Mouse (Mus musculus): ENCODE measurements around the gene Stx8.

The Stx8 gene

DNA sequence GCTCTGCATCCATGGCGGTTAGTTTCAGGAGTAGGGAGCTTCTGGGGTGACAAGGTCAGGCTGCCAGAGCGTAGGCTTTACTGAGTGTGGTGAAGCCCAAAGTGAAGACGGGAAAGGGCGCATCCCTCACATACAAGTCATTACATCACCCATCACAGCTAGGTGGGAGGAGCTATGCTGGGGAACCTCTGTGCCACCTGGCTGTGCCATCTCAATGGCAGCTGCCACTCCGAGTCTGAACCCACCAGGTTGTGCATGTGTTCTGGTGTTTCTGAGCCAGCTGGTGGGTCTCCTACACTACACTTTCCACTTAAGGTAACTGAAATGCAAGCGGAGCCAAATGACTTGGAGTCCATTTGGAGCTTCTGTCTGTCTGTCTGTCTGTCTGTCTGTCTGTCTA is 261.8 kb downstream of the Stx8 start:
- DNase-seq (ENCODE audit: low spot score in 2 of 2): no peak

DNA sequence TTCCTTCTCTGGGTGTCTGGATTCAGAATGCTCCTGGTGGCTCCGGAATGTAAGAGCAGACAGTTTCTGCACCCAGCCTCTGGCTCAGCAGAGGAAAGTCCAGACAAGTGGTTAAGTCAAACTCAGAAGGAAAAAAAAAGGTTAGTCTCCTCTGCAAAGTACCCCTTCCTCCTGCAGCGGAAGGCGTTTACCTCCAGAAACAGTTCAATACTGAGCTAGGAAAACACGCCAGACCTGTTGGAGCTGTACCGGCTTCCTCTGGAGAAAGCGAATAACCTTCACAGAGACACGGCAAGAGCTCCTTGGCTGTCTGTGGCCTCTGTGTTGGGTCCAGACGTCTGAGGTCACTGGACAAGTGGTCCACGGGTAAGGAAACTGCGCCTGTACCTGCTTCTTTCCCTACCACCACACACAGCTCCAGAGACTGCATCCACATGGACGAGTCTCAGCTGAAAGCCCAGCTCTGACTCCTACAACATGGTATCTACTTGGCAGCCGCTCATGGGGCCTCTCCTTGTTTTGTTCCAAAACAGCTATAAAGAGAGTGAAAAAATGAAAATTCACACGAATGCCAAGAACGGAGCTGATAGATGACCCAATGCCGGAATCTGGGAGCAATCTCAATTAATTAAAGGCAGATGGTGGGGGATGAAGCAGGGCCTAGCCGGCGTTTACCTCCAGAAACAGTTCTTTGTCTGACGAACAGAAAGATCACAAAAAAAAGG is 263.1 kb downstream of the Stx8 start:
- no peak for DNase-seq (ENCODE audit: low spot score in 2 of 2)

DNA sequence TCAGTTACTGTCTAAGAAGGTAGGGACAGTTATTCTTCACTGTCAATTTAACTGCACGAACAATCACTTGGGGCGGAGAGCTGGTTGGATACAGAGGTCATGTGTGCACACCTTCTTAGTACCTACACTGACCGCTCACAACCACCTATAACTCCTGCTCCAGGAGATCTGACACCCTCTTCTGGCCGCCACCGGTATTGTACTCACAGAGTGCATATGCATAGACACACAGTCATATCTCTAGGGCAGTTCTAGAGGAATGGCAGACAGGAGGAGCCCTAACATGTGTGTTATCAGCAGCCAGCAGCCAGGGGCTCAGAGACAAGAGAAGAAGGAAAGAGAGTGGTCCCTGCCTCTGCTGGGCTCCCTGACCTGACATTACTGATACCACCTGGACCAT is 265.6 kb downstream of the Stx8 start:
- DNase-seq (ENCODE audit: low spot score in 2 of 2): no peak

DNA sequence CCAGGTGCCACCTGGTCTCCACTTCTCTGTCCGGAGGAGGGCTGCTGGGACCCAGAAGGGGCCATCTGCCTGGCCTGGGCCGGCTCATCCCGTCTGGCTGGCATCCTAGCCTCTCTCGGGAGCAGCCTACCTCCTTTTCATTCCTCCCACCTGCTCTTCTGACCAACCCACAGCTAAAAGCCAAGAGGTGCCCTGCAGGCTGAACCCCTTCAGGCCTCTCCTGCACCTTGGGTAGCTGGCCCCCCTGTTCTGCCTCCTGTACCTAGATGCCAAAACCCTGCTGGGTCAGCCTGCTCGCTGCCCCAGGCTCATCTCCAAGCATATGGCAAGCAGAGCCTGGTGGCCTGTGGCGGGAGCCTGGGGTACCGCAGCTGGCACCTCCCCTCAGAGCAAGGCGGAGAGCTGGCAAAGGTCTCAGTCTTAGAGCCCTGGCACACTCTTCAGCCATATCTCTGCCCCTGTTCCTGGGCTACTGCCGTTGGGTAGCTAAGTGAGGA is 267.5 kb downstream of the Stx8 start:
- no peak for DNase-seq (ENCODE audit: low spot score in 2 of 2)

DNA sequence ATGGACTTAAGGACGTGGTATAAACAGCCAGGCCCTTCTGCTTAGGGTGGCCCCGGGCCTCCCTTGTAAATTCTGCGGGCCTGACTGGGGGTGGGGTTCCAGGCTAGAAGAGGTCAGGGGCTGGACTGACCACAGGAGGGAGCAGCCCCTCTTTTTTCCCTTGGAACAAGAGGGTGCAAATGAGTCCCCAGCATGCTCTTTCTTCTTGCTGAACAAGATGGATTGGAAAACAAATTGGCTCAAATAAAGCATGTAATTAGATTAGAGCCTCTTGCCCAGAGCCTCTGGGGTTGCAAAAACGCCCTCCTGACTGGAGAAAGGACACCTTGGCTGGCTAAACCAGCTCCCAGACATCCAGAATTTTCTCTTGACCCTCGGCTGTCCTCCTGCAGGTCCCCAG is 273.8 kb downstream of the Stx8 start:
- DNase-seq (ENCODE audit: low spot score in 2 of 2): no peak

DNA sequence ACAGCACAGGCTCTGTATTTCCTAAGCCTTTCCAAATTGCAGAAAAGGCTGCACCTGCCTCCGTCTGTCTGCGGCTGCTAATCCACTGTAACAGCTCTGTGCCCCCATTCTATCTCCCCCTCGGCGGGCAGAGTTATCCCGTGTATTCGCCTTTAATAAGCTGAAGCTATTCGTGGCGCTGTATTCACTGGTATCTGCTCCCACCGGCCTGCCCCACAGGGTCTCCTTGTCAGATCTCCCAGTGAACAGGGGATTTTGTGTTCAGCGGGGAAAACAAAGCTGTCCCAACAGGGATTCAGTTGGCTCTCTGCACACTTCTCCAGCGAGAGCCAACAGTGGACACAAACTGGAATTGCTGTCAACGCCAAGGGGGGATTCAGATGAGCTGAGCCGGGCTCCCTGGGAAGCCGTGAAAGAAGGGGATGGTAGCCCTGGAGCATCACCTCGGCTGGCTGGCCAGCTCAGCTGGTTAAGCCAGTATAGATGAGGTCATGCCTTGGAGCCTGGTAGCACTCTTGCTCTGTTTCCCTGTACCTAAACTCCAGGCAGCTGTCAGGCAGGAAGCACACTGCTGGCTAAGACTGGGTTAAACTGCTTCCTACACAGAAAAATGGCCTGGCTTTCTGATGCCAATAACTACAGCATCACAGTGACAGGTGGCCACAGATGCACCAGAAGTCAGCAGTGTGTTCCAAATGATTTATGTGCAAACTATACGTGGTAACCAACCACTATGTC is 278.4 kb downstream of the Stx8 start:
- no peak for DNase-seq (ENCODE audit: low spot score in 2 of 2)

DNA sequence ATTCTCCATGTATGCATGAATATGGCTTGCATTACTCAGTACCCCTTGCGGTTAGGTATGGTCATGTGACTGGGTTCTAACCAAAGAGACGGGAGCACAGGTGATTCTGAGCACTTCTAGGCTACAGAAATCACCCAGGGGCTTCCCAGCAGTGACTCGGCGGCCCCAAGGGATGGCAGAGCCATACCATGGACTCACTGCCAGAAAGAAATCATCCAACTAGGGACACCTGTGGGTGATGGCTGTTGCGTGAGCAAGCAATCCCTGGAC is 278.9 kb downstream of the Stx8 start:
- DNase-seq (ENCODE audit: low spot score in 2 of 2): no peak

DNA sequence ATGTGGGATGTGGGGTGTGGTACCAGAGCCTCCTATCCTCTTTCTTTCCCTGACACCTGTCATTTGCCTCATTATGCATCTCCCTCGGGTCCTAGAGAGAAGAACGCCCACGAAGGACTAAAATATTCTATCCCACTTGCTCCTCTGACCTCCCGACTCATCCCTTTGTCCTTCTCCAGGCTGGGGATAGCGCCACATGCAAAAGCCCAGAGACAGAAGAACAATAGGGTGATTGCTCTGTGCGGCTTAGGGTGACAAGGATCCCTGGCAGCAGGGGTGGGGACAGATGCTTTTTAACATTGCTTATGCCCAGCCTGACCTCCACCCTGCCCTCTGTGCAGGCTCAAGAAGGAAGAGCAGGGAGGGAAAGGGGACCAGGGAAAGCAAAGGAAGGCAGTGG is 281.9 kb downstream of the Stx8 start:
- no peak for DNase-seq (ENCODE audit: low spot score in 2 of 2)

DNA sequence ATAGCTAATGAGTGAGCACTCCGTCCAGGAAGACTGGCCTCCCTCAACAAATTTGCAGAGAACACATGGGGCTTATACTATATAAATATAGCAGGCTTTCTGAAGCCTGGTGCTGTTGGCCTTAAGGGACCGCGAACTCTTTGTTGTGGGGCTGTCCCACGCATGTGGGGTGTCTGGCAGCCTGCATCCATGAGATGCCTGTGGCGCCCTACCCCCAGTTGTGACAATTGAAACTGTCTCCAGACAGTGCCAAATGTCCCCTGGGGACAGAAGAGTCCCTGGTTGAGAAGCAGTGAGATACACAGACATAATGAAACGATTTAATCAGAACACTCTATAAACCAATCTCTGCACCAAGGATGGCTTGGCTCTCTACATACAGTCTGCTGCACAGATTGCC is 284.1 kb downstream of the Stx8 start:
- no peak for DNase-seq (ENCODE audit: low spot score in 2 of 2)

DNA sequence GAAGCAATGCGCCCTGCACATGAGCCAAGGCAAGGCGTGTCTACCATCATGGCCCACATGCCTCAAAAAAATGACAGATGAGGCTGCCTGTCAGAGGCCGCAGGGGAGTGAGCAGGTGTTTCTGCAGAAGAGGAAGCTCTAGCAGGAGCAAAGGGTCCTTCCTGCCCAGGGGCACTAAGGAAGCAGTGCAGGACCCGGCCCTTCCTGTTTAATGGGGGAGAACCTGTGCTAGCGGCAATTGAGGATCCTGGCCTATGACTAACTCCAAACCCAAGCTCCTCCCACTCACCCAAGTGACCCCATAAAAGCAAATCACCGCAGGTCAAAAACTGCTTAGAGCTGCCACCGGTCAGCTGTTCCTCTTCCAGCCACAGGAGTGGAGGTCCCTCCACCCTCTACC is 287.5 kb downstream of the Stx8 start:
- no peak for DNase-seq (ENCODE audit: low spot score in 2 of 2)
